Mouse (Mus musculus) heart, adult 2 months (tissue): ENCODE measurements at regions not wholly inside any gene's neighbourhood (a gene's known extent, or its start where the extent isn't known, plus 50 kb on each side); places are given as distances from the start of the nearest gene placed in this dataset.

ENCODE experiments used
- CTCF ChIP-seq: fragments of 200-600 bp; IDR thresholded peaks from 2 replicates; pipeline ENCODE4 v1.8.1; 2022; ENCODE audit warnings: antibody characterized with exemption, mild to moderate bottlenecking, moderate library complexity
- POLR2A ChIP-seq: fragments of 200-500 bp; IDR thresholded peaks from 2 replicates; pipeline ENCODE4 v1.6.1; 2011; ENCODE audit warnings: mild to moderate bottlenecking, low read depth, low read length, control low read depth; ENCODE audit not compliant: insufficient read depth

- no peak for TF ChIP-seq CTCF
- no peak for TF ChIP-seq POLR2A
Measured at GRCm38 (mm10) chr17:75812163-75812562, 260.4 kb upstream of the Fam98a start.
